Mouse (Mus musculus) hindbrain, embryonic 11.5 days (tissue): Measurements from ENCODE around the gene Shc1. TPM values are rescaled to one million over a fixed set of nuclear protein-coding genes. Genes with fewer than 3 reads are reported as not detected.

Experiments
- ATAC-seq: fragments of 200-750 bp; cut with Nextera tagmentation; 2 replicates; pipeline ENCODE4 v1.8.0; 2017; ENCODE audit warnings: mild to moderate bottlenecking, moderate TSS enrichment, moderate library complexity; ENCODE audit not compliant: low FRiP score
- DNase-seq: peaks from one replicate; pipeline ENCODE4 v3.0.0-alpha.2; 2015; ENCODE audit warnings: low spot score
- H3K27ac ChIP-seq: fragments of 300-500 bp; sonication (generic); 2 replicates; pipeline ENCODE4 v1.5.1; 2014; ENCODE audit warnings: mild to moderate bottlenecking, low read depth, low read length
- H3K27me3 ChIP-seq: fragments of 300-500 bp; sonication (generic); 2 replicates; pipeline ENCODE4 v1.6.1; 2014; ENCODE audit warnings: mild to moderate bottlenecking, low read length, moderate library complexity, mixed read lengths; ENCODE audit not compliant: control insufficient read depth, insufficient read depth
- H3K36me3 ChIP-seq: fragments of 300-500 bp; sonication (generic); 2 replicates; pipeline ENCODE4 v1.6.1; 2014; ENCODE audit warnings: mild to moderate bottlenecking, low read length, moderate library complexity, mixed read lengths; ENCODE audit not compliant: control insufficient read depth, insufficient read depth
- H3K4me1 ChIP-seq: fragments of 300-500 bp; sonication (generic); replicated peaks from 2 replicates; pipeline ENCODE4 v1.6.1; 2014; ENCODE audit warnings: low read length, mixed read lengths; ENCODE audit not compliant: control insufficient read depth, insufficient read depth
- H3K4me2 ChIP-seq: fragments of 300-500 bp; sonication (generic); replicated peaks from 2 replicates; pipeline ENCODE4 v1.6.1; 2014; ENCODE audit warnings: mild to moderate bottlenecking, low read depth, low read length
- H3K4me3 ChIP-seq: fragments of 300-500 bp; sonication (generic); 2 replicates; pipeline ENCODE4 v1.5.1; 2014; ENCODE audit warnings: low read depth, low read length
- H3K9ac ChIP-seq: fragments of 300-500 bp; sonication (generic); 2 replicates; pipeline ENCODE4 v1.6.1; 2014; ENCODE audit warnings: low read depth, low read length
- H3K9me3 ChIP-seq: fragments of 300-500 bp; sonication (generic); 2 replicates; pipeline ENCODE4 v1.6.1; 2016; ENCODE audit warnings: low read length; ENCODE audit not compliant: control insufficient read depth
- WGBS: fragments of 180-500 bp; shearing (Covaris S2); extraction: QIAGEN DNeasy Blood & Tissue Kit; methylation state at CpG from one replicate; pipeline ENCODE4 v1.1.7; 2014; 5-methylcytosine and 5-hydroxymethylcytosine counted together
- polyA plus RNA-seq: library from polyadenylated mRNA; unstranded; fragments of >200 nt; fragmentation: Nextera tagmentation; extraction: Ambion mirVana; gene quantifications from 2 replicates; pipeline ENCODE4 v1.2.1, GENCODE M21; 2014

The Shc1 gene
- polyA plus RNA-seq, 1 experiment from 2014 or later, result 32.2 TPM

DNA sequence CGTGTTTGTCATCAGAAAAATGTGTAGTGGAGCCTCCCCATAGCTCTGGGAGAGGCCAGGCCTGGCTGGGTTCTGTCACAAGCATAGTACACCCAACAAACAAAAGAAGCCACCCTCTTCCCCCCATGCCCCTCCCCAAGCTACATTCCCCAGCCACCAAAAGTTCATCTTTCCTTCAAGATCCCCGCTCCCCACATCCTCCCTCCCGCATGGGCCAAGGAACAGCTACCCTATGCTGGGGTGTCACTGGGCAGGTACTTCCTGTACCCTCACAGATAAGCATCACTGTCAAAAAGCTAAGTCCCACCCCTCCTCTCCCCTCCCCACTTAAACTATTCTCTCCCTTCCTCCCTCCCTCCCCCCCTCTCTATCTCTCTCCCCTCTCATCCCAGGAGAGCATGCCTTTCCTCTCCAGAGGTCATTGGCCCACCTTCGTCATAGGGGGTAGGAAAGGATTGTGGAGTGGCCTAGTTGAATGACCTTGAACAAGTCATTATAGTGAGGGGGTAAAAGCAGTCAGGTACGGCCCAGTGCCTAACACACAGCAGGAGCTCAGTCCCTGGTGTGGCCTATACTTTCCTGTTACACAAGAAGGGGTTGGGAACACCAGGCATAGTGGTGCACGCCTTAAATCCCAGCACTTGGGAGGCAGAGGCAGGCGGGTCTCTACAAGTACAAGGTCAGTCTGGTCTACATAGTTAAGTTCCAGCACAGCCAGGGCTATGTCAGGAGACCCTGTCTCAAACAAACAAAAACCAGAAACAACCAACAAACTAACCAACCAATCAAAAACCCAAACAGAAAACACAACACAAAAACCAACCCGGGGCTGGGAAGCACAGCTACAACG, 36.0 kb upstream of the Shc1 start:
- WGBS, result 88% methylated on average over 9 of the region's 9 CpGs

DNA sequence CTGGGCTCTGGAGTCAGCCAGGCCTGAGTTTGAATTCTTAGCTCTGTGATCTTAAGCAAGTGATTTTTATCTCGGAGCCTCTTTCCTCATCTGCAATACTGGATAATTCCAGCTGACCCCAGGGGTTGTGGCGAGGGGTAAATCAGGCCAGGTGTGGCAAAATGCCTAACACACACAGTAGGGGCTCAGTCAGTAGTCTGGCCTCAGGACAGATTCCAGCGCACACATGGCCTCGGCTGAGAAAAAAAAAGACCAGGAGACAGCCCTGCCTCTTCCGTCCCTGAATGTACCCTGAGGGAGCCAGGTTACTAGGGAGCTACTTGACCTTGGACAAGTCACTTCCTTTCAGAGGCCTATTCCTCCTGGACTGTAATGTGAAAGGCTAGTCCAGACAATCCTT, 35.3 kb upstream of the Shc1 start:
- H3K4me3 ChIP-seq, result no peak overlapping the region
- DNase-seq (no peak), ATAC-seq (no peak)
- 81% methylated on average over 5 of the region's 5 CpGs for WGBS
- no peak overlapping the region for H3K27ac ChIP-seq
- H3K9ac ChIP-seq, result no peak overlapping the region
- H3K9me3 ChIP-seq, result no peaks in the 10 kb centered on the region
- H3K4me2 ChIP-seq, result no peak overlapping the region
- no peaks in the 10 kb centered on the region for H3K4me1 ChIP-seq
- no peaks in the 10 kb centered on the region for H3K27me3 ChIP-seq
- no peaks in the 10 kb centered on the region for H3K36me3 ChIP-seq

More for the DNA sequence above, 36.0 kb upstream of the Shc1 start:
- Histone ChIP-seq H3K36me3 (no peaks in the 10 kb centered on the region), H3K4me1 (no peaks in the 10 kb centered on the region), H3K9ac (no peak overlapping the region), H3K27me3 (no peaks in the 10 kb centered on the region), H3K4me3 (no peak overlapping the region), H3K4me2 (no peak overlapping the region), H3K27ac (no peak overlapping the region), H3K9me3 (no peaks in the 10 kb centered on the region)
- DNase-seq (no peak), ATAC-seq (no peak)

DNA sequence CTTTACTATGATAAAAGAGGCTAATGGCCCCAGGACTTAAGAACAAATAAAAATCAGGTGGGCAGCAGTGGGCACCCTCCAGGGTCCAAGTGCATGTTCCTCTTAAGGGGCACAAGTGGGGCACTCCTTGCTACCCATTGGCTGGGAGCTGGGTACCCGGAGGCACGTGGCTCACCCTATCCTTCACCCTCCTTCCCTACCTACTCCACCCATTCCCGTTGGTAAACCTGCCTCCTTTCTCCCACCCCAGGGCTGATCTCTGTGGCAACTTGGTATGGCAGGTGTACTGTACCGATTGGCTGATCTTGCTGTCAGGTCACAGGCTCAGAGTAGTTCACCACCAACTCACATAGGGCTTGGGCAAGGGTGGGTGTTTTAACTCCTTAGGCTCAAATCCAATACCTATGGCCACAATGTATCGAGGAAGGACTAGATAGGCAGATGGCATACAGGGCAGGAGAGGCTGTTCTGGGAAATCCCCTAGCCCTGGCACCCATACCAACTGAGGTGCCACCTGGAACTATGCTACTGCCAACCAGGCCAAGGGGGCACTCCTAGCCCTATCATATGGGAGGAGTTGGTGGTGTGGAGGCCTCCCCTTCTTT, 34.5 kb upstream of the Shc1 start:
- no peak overlapping the region for H3K4me3 ChIP-seq
- no peaks in the 10 kb centered on the region for H3K36me3 ChIP-seq
- H3K27ac ChIP-seq, result no peak overlapping the region
- no peak overlapping the region for H3K9ac ChIP-seq
- no peaks in the 10 kb centered on the region for H3K4me1 ChIP-seq
- H3K4me2 ChIP-seq, result no peak overlapping the region
- no peak for DNase-seq
- no peaks in the 10 kb centered on the region for H3K9me3 ChIP-seq
- WGBS, result 92% methylated on average over 5 of the region's 5 CpGs
- no peak for ATAC-seq
- no peaks in the 10 kb centered on the region for H3K27me3 ChIP-seq

DNA sequence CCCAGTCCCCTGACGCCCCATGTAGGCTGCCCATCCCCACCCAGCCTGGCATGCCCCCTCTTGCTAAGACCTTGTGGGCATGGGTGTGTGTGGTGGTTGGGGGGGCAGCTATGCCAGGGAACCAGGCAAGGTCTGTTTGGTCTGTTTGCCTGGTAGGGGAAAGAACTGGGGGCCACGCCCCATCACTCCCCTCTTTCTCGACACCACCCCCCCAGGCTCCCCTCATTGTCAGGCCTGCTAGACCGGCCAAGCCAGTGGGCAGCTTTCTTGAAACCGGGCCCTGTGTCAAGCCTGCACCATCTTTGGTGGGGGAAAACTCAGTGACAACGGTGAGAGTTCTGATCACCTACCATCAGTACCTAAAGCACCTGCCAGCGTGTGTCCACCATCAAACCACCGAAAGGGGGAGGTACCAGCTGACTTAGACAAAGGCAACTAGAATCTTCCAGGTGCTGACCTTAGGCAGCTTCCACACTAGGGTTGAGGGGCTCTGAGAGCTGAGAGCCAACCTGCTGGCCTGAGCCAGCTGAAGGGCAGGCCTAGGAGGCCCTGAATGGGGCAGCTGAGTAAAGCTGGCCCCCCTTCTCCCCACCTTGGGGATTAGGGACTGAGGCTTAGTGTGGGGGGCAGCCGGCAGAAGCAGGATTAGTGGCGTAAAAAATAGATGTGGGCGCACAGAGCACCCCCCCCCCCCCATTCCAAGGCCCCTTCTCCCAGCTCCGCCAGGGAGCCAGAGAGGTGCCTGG, 33.7 kb upstream of the Shc1 start:
- H3K27ac ChIP-seq, result no peak overlapping the region

DNA sequence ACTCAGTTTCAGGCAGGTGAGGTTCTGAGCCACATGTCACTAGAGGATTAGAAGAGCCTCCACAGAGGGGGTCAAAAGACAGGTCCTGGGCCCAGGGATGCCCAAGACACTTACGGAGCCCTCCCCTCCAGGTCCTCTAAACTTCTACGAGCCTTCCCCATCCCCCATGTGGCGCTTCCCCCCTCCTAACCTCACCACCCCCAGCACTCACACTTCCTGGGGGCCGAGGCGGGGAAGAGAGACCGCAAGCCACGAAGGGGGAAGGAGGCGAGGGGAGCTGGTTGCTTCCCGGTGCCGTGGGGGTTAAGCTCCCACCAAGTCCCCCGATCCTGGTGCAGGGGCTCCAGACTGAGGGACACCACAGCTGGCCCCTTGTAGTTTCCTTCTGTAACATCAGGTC, 32.8 kb upstream of the Shc1 start:
- Histone ChIP-seq H3K9me3 (no peaks in the 10 kb centered on the region), H3K27me3 (no peaks in the 10 kb centered on the region), H3K4me2 (no peak overlapping the region), H3K9ac (no peak overlapping the region), H3K4me3 (no peak overlapping the region), H3K27ac (no peak overlapping the region), H3K36me3 (no peaks in the 10 kb centered on the region), H3K4me1 (no peaks in the 10 kb centered on the region)
- DNase-seq, result no peak
- no peak for ATAC-seq
- WGBS, result 43% methylated on average over 10 of the region's 11 CpGs

More for the DNA sequence above, 33.7 kb upstream of the Shc1 start:
- DNase-seq (no peak), ATAC-seq (no peak)
- 63% methylated on average over 12 of the region's 12 CpGs for WGBS
- Histone ChIP-seq H3K4me2 (no peak overlapping the region), H3K4me3 (no peak overlapping the region), H3K4me1 (no peaks in the 10 kb centered on the region), H3K27me3 (no peaks in the 10 kb centered on the region), H3K9me3 (no peaks in the 10 kb centered on the region), H3K36me3 (no peaks in the 10 kb centered on the region), H3K9ac (no peak overlapping the region)

DNA sequence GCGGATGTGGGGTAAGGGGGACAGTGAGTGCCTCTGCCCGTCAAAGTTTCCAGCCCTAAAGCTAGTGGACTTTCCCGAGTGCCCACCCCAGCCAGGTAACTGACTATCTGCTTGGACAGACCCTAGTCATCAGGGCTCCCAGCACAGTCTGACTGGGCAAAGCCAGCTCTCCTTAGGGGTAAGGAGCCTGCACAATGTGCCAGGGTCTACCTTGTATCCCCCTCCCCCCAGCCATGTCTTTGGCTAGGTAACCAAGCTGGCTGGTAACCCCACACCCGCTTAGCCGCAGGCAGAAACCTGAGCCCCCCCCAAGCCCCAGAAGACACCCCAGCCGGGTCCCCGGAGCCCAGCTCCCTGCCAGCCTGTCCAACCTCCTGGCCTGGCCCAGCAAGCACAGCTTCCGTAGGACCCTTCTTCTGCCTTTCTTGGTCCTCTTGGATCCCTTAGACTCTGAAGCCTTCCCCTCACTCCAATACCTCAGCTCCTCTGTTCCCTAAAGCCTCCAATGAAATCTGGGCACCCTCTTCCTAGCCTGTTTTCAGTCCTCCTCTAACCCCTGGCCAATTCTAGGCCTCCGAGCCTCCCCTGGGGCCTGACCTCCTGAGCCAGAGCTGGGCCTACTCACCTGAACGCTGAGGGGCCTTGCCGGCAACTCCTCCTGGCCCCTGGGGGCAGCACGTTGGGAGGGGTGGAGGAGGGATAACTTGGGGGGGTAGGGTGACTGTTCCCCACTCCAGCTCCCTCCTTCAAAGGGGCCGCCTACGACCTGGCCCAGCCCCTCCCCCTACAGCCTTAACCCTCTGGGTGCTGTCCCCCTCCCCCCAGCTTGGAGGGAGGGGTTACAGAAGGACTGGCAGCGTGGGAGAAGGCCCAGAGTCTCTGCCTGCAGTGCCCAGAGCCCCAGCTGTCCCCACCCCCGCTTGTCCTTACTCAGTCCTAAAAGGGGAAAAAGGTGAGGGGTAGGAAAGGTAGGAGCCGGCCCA, 31.5 kb upstream of the Shc1 start:
- WGBS, result 52% methylated on average over 17 of the region's 17 CpGs
- Histone ChIP-seq H3K4me3 (no peak overlapping the region), H3K27ac (no peak overlapping the region), H3K36me3 (no peaks in the 10 kb centered on the region), H3K4me2 (no peak overlapping the region), H3K9ac (no peak overlapping the region), H3K4me1 (peaks cover 11% of the 10 kb centered on the region; the same call in 1 of the 2 replicates), H3K27me3 (no peaks in the 10 kb centered on the region), H3K9me3 (no peaks in the 10 kb centered on the region)
- ATAC-seq, result no peak
- no peak for DNase-seq

DNA sequence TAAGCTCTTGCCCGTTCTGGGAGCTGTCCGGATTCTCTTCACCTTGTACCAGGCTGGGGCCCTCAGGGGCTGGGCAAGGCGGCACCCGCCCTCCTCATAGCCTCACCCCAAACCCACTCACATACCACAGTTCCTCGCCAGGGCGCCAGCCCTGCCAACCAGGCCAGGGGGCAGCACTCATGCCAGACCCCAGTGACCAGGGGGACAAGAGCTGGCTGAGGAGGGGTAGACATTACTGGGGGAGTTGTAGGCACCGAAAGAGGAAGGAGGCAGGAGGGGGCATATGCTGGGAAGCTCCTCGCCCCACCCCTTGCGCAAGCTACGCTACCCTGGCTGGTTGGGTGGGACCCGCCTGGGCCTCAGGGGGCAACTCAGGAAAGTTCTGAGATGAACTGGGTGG, 30.6 kb upstream of the Shc1 start:
- no peaks in the 10 kb centered on the region for H3K36me3 ChIP-seq
- H3K4me1 ChIP-seq, result peaks cover 16% of the 10 kb centered on the region
- no peak overlapping the region for H3K4me2 ChIP-seq
- H3K27ac ChIP-seq, result no peak overlapping the region
- DNase-seq (no peak), ATAC-seq (no peak)
- H3K9me3 ChIP-seq, result no peaks in the 10 kb centered on the region
- no peak overlapping the region for H3K9ac ChIP-seq
- H3K27me3 ChIP-seq, result peaks cover 6% of the 10 kb centered on the region
- 74% methylated on average over 11 of the region's 11 CpGs for WGBS
- no peak overlapping the region for H3K4me3 ChIP-seq
